Mouse (Mus musculus): ENCODE results near the gene Slc22a7.

DNA sequence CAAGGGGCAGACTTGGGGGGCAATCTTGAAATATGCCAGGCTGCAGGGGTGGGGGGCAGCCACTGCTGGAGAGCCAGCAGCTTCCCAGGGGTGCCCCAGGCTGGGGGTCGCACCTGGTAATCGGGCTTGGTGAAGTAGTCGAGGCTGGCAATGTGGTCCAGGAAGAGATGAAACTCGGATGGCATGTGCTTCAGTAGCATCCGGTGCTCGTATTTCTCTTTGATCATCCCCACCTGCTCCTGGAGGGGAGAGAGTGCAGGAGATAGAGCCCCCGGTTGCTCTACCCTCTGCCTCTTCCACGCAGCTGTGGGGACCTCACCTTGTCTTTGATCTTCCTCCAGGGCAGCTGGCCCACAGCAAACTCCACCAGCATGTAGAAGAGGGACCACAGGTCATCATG lies 38.3 kb upstream of the Slc22a7 start:
- TF ChIP-seq CTCF (IDR thresholded peaks at IDR 0.05; ENCODE audit: insufficient read depth, low read length) (no peak), POLR2A (IDR thresholded peaks at IDR 0.05; ENCODE audit: borderline replicate concordance, extremely low read depth, low read depth, low read length) (no peak)
